Mouse (Mus musculus) layer of hippocampus, adult 9-11 months (tissue): ENCODE measurements around the gene Ecpas.

Source experiments
- DNase-seq: peaks from one replicate; pipeline ENCODE4 v3.0.0; 2022

Gene Ecpas

DNA sequence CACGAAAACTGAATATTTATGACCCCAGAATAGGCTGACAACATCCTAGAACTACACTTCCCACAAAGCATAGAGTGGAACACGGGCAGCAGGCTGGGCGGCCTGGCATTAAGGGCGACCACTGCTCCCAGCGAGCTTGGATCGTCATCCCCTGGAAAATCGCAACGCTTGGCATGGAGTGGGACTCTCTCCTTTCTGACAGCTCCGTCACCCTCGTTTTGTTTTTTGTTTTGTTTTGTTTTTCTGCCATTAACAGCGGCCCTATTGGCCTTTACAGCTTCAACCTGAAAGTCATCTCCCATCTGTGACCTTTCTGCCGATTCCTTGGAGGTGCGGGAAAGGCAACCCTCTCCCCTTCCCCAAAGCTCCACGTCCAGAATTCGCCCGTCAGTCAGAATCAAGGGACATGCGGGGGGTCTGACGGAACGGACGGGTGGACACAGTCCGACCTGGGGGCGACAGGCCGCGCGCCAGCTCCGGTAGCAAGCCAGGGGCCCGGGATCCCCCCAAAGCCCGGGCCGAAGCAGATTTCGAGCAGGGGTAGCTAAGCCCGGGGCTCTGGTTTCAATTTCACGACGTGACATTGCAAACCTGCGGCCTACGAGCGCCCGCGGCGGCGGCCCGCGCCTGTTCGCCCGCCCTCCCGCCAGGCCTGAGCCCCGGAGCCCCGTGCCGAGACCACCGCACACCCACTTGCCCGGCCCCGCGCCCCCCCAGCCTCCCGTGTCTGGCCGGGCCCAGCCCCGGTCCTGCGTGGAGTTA lies 1.3 kb downstream of the Ecpas start:
- DNase-seq, result peak; percentile 46

GRCm38 (mm10) chr4:58910175-58911068 lies 2.1 kb downstream of the Ecpas start:
- no peak for DNase-seq

DNA sequence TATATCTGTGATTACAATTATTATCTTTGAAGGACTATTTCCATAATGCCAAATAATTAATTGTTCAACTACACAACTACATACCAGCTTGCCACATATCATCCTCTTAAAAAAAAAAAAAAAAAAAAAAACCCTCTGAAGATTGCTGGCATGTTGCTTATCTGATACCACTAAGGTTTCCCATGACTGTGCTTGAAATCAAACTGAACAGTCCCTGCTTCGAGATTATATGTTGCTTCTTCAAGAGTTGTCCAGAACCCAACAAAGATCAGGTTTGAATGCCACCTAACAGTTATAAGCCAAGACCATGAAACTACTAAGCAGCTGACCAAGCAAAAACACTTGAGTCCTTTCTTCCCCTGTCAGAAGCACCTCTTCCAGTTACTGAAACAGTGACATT lies 5.1 kb downstream of the Ecpas start:
- no peak for DNase-seq

GRCm38 (mm10) chr4:58898318-58898717 lies 14.2 kb downstream of the Ecpas start:
- no peak for DNase-seq

DNA sequence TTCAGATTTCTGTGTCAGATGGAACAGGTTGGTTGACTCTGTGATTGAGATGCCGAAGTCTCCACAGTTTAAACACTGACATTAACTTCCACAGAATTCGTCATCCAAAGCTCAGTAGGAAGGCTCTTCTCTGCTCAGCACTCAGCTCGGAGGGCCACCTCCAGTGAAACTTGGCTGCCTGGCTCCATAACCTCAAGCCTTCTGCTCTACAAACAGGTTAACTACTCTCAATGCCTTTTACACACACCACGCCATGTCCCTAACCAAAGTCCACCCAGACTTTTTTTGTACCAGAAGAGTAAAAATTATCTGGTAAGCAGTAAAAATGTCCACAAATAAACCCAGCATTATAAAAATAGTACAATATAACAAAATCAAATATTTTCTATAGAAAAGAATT lies 15.1 kb downstream of the Ecpas start:
- DNase-seq, result no peak

GRCm38 (mm10) chr4:58894399-58894798 lies 18.1 kb downstream of the Ecpas start:
- DNase-seq, result no peak

- no peak for DNase-seq
Observed at GRCm38 (mm10) chr4:58890035-58890782, 22.3 kb downstream of the Ecpas start.

DNA sequence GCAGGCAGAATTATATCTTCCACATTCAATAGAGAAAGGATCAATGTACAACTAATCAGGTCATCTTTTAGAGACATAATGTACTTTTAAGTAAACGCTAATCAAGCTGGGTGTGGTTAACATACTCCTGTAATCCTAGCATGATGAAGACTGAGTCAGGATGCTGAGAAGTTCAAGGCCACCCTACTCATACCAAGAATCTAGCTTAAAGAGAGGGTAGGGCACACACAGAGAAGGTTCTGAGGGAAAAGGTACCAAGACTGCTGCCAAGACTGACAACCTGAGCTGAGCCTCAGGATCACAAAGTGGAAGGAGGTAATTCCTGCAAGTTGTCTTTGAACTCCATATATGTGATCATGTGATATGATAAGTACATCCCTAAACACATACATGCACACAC lies 24.0 kb downstream of the Ecpas start:
- DNase-seq, result no peak

DNA sequence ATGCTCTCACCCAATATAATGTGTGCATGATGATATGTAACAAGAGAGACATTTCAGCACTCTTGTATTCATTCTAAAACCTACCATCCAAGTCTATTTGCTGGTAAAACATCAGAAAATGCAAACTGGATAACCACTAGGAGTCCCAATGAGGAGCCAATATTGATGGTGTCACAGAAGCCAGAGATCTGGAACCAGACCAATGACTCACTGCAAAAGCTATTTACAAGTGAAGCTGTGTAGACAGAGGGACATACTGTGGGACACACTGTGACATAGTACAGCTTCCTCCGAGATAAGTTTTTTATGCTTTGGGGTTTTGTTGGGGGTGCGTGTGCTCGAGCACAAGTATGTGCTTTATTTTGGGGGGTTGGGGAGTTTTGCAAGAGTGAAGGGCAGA lies 24.9 kb downstream of the Ecpas start:
- no peak for DNase-seq

DNA sequence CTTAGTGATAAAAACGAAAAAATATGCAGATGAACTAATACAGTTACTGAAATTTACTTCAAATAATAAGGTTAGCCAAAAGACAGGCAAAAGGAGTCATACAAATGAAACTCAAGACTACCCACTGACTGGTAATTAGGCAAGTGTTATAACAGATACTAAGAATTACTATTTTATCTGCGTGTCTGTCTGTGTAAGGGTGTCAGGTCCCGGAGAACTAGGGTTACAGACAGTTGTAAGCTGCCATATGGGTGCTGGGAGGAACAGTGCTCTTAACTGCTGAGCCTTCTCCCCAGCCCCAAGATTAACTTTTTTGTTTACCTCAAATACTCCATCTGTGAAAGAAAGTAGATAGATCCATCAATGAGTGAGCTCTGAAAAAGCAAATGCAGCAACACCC lies 25.8 kb downstream of the Ecpas start:
- no peak for DNase-seq

- DNase-seq, result no peak
Observed at GRCm38 (mm10) chr4:58885341-58885740, 27.2 kb downstream of the Ecpas start.

DNA sequence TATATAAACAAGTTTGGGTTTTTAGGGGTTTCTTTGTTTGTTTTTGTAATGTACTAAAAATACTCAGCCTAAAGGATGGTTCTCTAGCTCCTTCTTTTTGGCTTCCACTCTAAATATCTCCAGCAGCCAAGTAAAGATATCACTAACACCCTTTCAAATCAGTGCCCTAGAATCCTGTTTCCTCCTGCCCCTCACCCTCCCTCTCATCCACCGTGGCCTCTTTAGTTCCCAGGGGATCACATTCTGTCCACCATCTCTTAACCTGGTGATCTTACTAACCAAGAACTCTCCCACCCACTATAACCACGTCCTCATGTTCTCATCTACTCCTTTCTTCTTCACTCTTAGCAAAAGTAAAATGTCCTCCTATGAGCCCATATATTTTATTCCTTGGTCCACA lies 28.7 kb downstream of the Ecpas start:
- DNase-seq, result no peak

- DNase-seq, result no peak
Observed at GRCm38 (mm10) chr4:58874373-58874772, 38.2 kb downstream of the Ecpas start.

DNA sequence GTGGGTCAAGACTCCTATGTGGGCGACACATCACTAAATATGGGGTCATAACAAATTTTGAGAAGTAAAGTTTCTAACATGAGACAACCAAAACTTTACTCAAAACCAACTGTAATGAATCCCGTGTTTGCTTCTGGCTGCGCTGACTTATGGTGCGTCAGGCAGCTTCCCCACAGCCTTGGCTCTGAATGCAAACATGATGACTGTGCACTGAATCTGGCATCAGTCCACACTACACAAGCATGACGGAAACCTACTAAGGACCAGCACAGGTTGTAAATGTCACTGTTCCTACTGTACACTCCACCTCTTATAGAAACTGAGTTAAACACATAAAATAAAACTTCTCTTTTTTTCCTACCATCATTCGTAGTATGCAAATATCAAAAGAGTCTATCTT lies 45.3 kb downstream of the Ecpas start:
- peak; percentile 38 for DNase-seq

DNA sequence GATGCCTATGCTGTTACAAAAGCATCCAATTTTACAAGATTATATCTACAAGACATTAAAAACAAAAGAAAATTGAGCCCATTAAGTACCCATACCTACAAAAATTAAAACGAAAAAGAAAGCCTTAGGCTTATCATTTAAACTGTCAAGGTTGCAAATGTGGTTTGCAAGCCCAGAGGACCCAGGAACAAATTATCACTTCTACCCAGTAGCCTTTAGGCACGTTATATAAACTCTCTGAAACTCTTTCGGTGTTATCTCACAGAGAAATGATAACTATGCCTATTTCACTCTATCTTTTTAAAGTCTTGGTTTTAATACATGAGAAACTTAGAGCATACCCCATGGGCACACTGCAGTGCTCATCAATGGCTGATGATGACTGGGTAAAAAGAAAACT lies 79.6 kb downstream of the Ecpas start:
- no peak for DNase-seq

DNA sequence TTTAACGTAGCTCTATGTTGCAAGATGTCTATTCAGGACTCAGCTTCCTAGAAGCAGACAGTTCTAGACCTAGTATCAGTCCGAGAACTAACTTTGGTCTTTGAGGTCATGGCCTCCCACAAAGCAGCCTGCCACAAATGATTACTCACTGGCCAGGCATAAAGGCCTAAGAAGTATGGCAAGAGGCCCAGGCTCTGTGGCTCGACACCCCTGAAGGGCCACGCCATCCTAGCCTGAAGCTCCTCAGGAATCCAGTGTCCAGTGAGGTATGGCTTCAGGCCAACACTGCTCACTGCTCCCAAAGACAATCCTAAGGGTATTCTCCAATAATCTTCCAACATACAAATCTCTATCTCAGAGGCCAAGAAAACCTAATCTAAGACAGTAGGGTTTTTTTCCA lies 86.6 kb downstream of the Ecpas start:
- no peak for DNase-seq

DNA sequence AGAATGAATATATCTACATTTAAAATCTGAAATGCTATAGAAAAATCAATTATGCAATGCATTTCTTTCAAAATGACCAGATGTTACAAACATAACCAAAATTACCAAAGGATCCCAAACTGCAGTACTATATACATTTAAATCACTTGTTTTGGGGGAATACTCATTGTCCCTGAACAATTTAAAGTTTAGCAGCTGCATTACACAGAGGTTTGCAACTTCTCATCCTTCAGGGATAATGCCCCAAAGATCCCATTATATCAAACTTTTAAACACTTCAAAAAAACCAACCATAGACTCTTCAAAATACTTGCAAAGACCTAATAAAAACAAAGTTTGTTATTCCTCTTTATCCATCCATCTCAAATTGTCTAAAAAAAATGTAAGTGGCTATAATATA lies 124.9 kb downstream of the Ecpas start, which contains the start of gene Olfr267:
Gene Olfr267 (minus strand): TSS at position 101 of the 400 bp plus-strand sequence.
- no peak for DNase-seq

DNA sequence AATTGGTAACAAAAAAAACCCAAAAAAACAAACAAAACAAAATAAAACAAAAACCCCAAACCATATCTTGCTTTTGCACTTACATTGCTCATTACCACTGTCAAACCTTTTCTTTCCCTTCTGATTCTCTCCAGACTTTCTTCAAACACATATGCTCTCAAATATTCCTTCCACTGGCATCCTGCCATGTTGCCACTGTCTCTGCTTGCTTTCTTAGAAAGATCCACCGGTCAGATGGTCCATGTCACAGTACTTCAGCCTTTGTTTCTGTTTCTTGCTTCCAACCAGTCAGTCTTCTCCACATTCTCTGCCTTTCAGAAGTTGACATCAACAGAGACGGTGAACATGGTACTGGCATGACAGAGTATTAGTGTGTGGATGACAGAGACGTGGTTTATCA lies 125.9 kb downstream of the Ecpas start:
- no peak for DNase-seq

GRCm38 (mm10) chr4:58763417-58763816 lies 149.1 kb downstream of the Ecpas start:
- no peak for DNase-seq

GRCm38 (mm10) chr4:58749510-58749909 lies 163.0 kb downstream of the Ecpas start:
- no peak for DNase-seq

GRCm38 (mm10) chr4:58749101-58749500 lies 163.4 kb downstream of the Ecpas start:
- DNase-seq, result no peak
